Mouse (Mus musculus): ENCODE measurements around the gene Gng8. TPM values are rescaled to one million over a fixed set of nuclear protein-coding genes. Genes with fewer than 3 reads are reported as not detected.

The Gng8 gene
- polyA plus RNA-seq, 1 experiment from 2014 or later: 11.0 TPM

- H3K4me2 ChIP-seq (replicated peaks; ENCODE audit: low read depth, low read length): peak overlapping the region; percentile 13; the same call in 1 of the 2 replicates
- H3K4me3 ChIP-seq (ENCODE audit: low read depth, low read length): no peak overlapping the region
- DNase-seq (ENCODE audit: low spot score) (no peak), ATAC-seq (ENCODE audit: low FRiP score) (no peak)
- peaks cover 19% of the 10 kb centered on the region for H3K27me3 ChIP-seq (ENCODE audit: control insufficient read depth, insufficient read depth, low read length)
- no peak overlapping the region for H3K27ac ChIP-seq (ENCODE audit: low read depth, low read length)
- H3K4me1 ChIP-seq (replicated peaks; ENCODE audit: control insufficient read depth, insufficient read depth, low read length): peaks cover 18% of the 10 kb centered on the region
- no peaks in the 10 kb centered on the region for H3K36me3 ChIP-seq (ENCODE audit: control insufficient read depth, insufficient read depth, low read length)
- H3K9ac ChIP-seq (ENCODE audit: low read depth, low read length): no peak overlapping the region
- H3K9me3 ChIP-seq (ENCODE audit: control insufficient read depth, low read length): no peaks in the 10 kb centered on the region
- WGBS: 8% methylated on average over 6 of the region's 6 CpGs
Measured at GRCm38 (mm10) chr7:16893612-16894011, 2.0 kb downstream of the Gng8 start.

- Histone ChIP-seq H3K9ac (ENCODE audit: low read depth, low read length) (no peak overlapping the region), H3K9me3 (ENCODE audit: control insufficient read depth, low read length) (no peaks in the 10 kb centered on the region), H3K36me3 (ENCODE audit: control insufficient read depth, insufficient read depth, low read length) (no peaks in the 10 kb centered on the region), H3K4me1 (replicated peaks; ENCODE audit: control insufficient read depth, insufficient read depth, low read length) (peaks cover 18% of the 10 kb centered on the region), H3K4me2 (replicated peaks; ENCODE audit: low read depth, low read length) (peak overlapping the region; percentile 13; the same call in 1 of the 2 replicates), H3K4me3 (ENCODE audit: low read depth, low read length) (no peak overlapping the region), H3K27me3 (ENCODE audit: control insufficient read depth, insufficient read depth, low read length) (peaks cover 19% of the 10 kb centered on the region), H3K27ac (ENCODE audit: low read depth, low read length) (peak overlapping the region; percentile 62; the same call in 1 of the 2 replicates)
- 0% methylated on average over 4 of the region's 4 CpGs for WGBS
- peak; percentile 54 for ATAC-seq (ENCODE audit: low FRiP score)
- DNase-seq (ENCODE audit: low spot score): peak; percentile 55
Measured at GRCm38 (mm10) chr7:16894279-16894678, 2.7 kb downstream of the Gng8 start.

GRCm38 (mm10) chr7:16895000-16895399 lies 3.4 kb downstream of the Gng8 start:
- Histone ChIP-seq H3K36me3 (ENCODE audit: control insufficient read depth, insufficient read depth, low read length) (no peaks in the 10 kb centered on the region), H3K27ac (ENCODE audit: low read depth, low read length) (peak overlapping the region; percentile 62; the same call in 1 of the 2 replicates), H3K4me3 (ENCODE audit: low read depth, low read length) (peak overlapping the region; percentile 12), H3K4me2 (replicated peaks; ENCODE audit: low read depth, low read length) (peak overlapping the region; percentile 35), H3K9me3 (ENCODE audit: control insufficient read depth, low read length) (no peaks in the 10 kb centered on the region), H3K27me3 (ENCODE audit: control insufficient read depth, insufficient read depth, low read length) (peaks cover 19% of the 10 kb centered on the region), H3K4me1 (replicated peaks; ENCODE audit: control insufficient read depth, insufficient read depth, low read length) (peaks cover 18% of the 10 kb centered on the region), H3K9ac (ENCODE audit: low read depth, low read length) (no peak overlapping the region)
- WGBS: under 1% methylated on average over 24 of the region's 24 CpGs
- ATAC-seq (ENCODE audit: low FRiP score) (peak; percentile 39), DNase-seq (ENCODE audit: low spot score) (peak; percentile 87)

- Histone ChIP-seq H3K4me3 (ENCODE audit: low read depth, low read length) (peak overlapping the region; percentile 12), H3K9ac (ENCODE audit: low read depth, low read length) (no peak overlapping the region), H3K4me2 (replicated peaks; ENCODE audit: low read depth, low read length) (peak overlapping the region; percentile 35; the same call in 1 of the 2 replicates), H3K9me3 (ENCODE audit: control insufficient read depth, low read length) (no peaks in the 10 kb centered on the region), H3K4me1 (replicated peaks; ENCODE audit: control insufficient read depth, insufficient read depth, low read length) (peaks cover 19% of the 10 kb centered on the region), H3K36me3 (ENCODE audit: control insufficient read depth, insufficient read depth, low read length) (no peaks in the 10 kb centered on the region), H3K27me3 (ENCODE audit: control insufficient read depth, insufficient read depth, low read length) (peaks cover 16% of the 10 kb centered on the region), H3K27ac (ENCODE audit: low read depth, low read length) (no peak overlapping the region)
- no peak for ATAC-seq (ENCODE audit: low FRiP score)
- no peak for DNase-seq (ENCODE audit: low spot score)
- WGBS: 27% methylated on average over 10 of the region's 10 CpGs
Measured at GRCm38 (mm10) chr7:16895511-16895910, 3.9 kb downstream of the Gng8 start.

GRCm38 (mm10) chr7:16900526-16900925 lies 8.9 kb downstream of the Gng8 start:
- no peaks in the 10 kb centered on the region for H3K27me3 ChIP-seq (ENCODE audit: control insufficient read depth, insufficient read depth, low read length)
- DNase-seq (ENCODE audit: low spot score) (no peak), ATAC-seq (ENCODE audit: low FRiP score) (no peak)
- H3K9me3 ChIP-seq (ENCODE audit: control insufficient read depth, low read length): no peaks in the 10 kb centered on the region
- WGBS: 19% methylated on average over 4 of the region's 5 CpGs
- no peaks in the 10 kb centered on the region for H3K36me3 ChIP-seq (ENCODE audit: control insufficient read depth, insufficient read depth, low read length)
- no peak overlapping the region for H3K4me3 ChIP-seq (ENCODE audit: low read depth, low read length)
- no peak overlapping the region; the same call in 1 of the 2 replicates for H3K27ac ChIP-seq (ENCODE audit: low read depth, low read length)
- no peak overlapping the region for H3K4me2 ChIP-seq (replicated peaks; ENCODE audit: low read depth, low read length)
- peaks cover 4% of the 10 kb centered on the region for H3K4me1 ChIP-seq (replicated peaks; ENCODE audit: control insufficient read depth, insufficient read depth, low read length)
- H3K9ac ChIP-seq (ENCODE audit: low read depth, low read length): no peak overlapping the region

- Histone ChIP-seq H3K4me2 (replicated peaks; ENCODE audit: low read depth, low read length) (no peak overlapping the region), H3K4me3 (ENCODE audit: low read depth, low read length) (no peak overlapping the region), H3K27me3 (ENCODE audit: control insufficient read depth, insufficient read depth, low read length) (no peaks in the 10 kb centered on the region), H3K9me3 (ENCODE audit: control insufficient read depth, low read length) (no peaks in the 10 kb centered on the region), H3K27ac (ENCODE audit: low read depth, low read length) (no peak overlapping the region), H3K4me1 (replicated peaks; ENCODE audit: control insufficient read depth, insufficient read depth, low read length) (peaks cover 4% of the 10 kb centered on the region), H3K9ac (ENCODE audit: low read depth, low read length) (no peak overlapping the region), H3K36me3 (ENCODE audit: control insufficient read depth, insufficient read depth, low read length) (no peaks in the 10 kb centered on the region)
- 83% methylated on average over 2 of the region's 2 CpGs for WGBS
- ATAC-seq (ENCODE audit: low FRiP score): no peak
- no peak for DNase-seq (ENCODE audit: low spot score)
Measured at GRCm38 (mm10) chr7:16903439-16903955, 11.9 kb downstream of the Gng8 start.

- no peak overlapping the region for H3K27ac ChIP-seq (ENCODE audit: low read depth, low read length)
- DNase-seq (ENCODE audit: low spot score) (no peak), ATAC-seq (ENCODE audit: low FRiP score) (no peak; the same call in 1 of the 2 replicates)
- no peak overlapping the region for H3K9ac ChIP-seq (ENCODE audit: low read depth, low read length)
- H3K4me3 ChIP-seq (ENCODE audit: low read depth, low read length): no peak overlapping the region
- 67% methylated on average over 7 of the region's 10 CpGs for WGBS
- H3K9me3 ChIP-seq (ENCODE audit: control insufficient read depth, low read length): no peaks in the 10 kb centered on the region
- H3K4me1 ChIP-seq (replicated peaks; ENCODE audit: control insufficient read depth, insufficient read depth, low read length): peaks cover 6% of the 10 kb centered on the region
- no peaks in the 10 kb centered on the region for H3K36me3 ChIP-seq (ENCODE audit: control insufficient read depth, insufficient read depth, low read length)
- H3K4me2 ChIP-seq (replicated peaks; ENCODE audit: low read depth, low read length): no peak overlapping the region
- no peaks in the 10 kb centered on the region for H3K27me3 ChIP-seq (ENCODE audit: control insufficient read depth, insufficient read depth, low read length)
Measured at GRCm38 (mm10) chr7:16904120-16904675, 12.6 kb downstream of the Gng8 start.

- no peaks in the 10 kb centered on the region for H3K27me3 ChIP-seq (ENCODE audit: control insufficient read depth, insufficient read depth, low read length)
Measured at GRCm38 (mm10) chr7:16905491-16906021, 14.0 kb downstream of the Gng8 start.

GRCm38 (mm10) chr7:16906281-16906680 lies 14.7 kb downstream of the Gng8 start, which contains the start of gene Ptgir:
TSS of gene Ptgir (plus strand) at chr7:16906490.
- Histone ChIP-seq H3K9ac (ENCODE audit: low read depth, low read length) (no peak within 1 kb of the TSS), H3K9me3 (ENCODE audit: control insufficient read depth, low read length) (no peaks in the 10 kb centered on the region), H3K4me2 (replicated peaks; ENCODE audit: low read depth, low read length) (no peak within 1 kb of the TSS), H3K27me3 (ENCODE audit: control insufficient read depth, insufficient read depth, low read length) (no peaks in the 10 kb centered on the region), H3K27ac (ENCODE audit: low read depth, low read length) (0 out of 2 replicates have a peak within 1 kb of the TSS, but pooled peaks have one; percentile 6), H3K4me1 (replicated peaks; ENCODE audit: control insufficient read depth, insufficient read depth, low read length) (peaks cover 2% of the 10 kb centered on the region; the same call in 1 of the 2 replicates), H3K36me3 (ENCODE audit: control insufficient read depth, insufficient read depth, low read length) (no peaks in the 10 kb centered on the region), H3K4me3 (ENCODE audit: low read depth, low read length) (no peak within 1 kb of the TSS)
- 17% methylated on average over 6 of the region's 6 CpGs for WGBS
- DNase-seq (ENCODE audit: low spot score) (no peak), ATAC-seq (ENCODE audit: low FRiP score) (no peak)

More at GRCm38 (mm10) chr7:16905491-16906021, 14.0 kb downstream of the Gng8 start:
- Histone ChIP-seq H3K4me2 (replicated peaks; ENCODE audit: low read depth, low read length) (no peak overlapping the region), H3K27ac (ENCODE audit: low read depth, low read length) (0 out of 2 replicates have a peak overlapping the region, but pooled peaks have one; percentile 6), H3K9me3 (ENCODE audit: control insufficient read depth, low read length) (no peaks in the 10 kb centered on the region), H3K36me3 (ENCODE audit: control insufficient read depth, insufficient read depth, low read length) (no peaks in the 10 kb centered on the region), H3K4me3 (ENCODE audit: low read depth, low read length) (no peak overlapping the region), H3K9ac (ENCODE audit: low read depth, low read length) (no peak overlapping the region), H3K4me1 (replicated peaks; ENCODE audit: control insufficient read depth, insufficient read depth, low read length) (peaks cover 5% of the 10 kb centered on the region)
- ATAC-seq (ENCODE audit: low FRiP score) (peak; percentile 25; the same call in 1 of the 2 replicates), DNase-seq (ENCODE audit: low spot score) (no peak)
- 54% methylated on average over 9 of the region's 9 CpGs for WGBS
